Mouse (Mus musculus) adrenal gland, adult 2 months (tissue): ENCODE results near the gene Gm14862. TPM values are rescaled to one million over a fixed set of nuclear protein-coding genes. Genes with fewer than 3 reads are reported as not detected.
"Not testable (repeated sequence)": the region's sequence is repeated elsewhere in the genome, so short reads cannot be mapped to it uniquely, and the experiment has no call there.

Experiments used
- DNase-seq: peaks from one replicate; pipeline ENCODE4 v3.0.0; 2021
- long read RNA-seq: library from polyadenylated mRNA; stranded (forward); transcript quantifications from one replicate; pipeline ENCODE4 v2.0.0, GENCODE M21; 2021
- polyA plus RNA-seq: library from polyadenylated mRNA; depleted of rRNA; stranded (reverse); fragments of >200 nt; gene quantifications from 2 replicates; pipeline ENCODE4 v1.2.3, GENCODE M21; 2012; rRNA removed
- total RNA-seq, 2 experiments: library from RNA; stranded (reverse); gene quantifications; 2 replicates each; pipeline ENCODE4 v1.2.3; 2021

Gene Gm14862
- not detected for total RNA-seq
- polyA plus RNA-seq: not detected in 2 replicates
- long read RNA-seq: 0 reads

DNA sequence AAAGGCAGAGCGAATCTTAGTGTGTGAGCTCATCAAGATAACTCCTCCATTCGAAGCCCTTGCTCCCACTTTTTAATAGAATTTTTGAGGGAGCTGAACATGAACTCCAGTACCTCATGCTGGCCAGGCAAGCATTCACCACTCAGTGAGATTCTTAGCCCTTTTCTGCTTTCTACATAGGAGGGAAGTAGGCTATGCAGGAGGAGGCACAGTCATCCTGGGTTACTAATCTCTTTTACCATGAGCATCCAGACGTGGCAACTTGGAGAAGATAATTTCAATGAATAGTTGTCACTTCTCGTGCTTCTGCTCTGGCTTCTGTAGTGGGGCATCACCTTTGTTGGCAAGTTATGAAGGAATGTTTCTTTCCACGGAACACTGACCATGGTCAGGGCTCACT lies at the start of gene Gm14862:
Gene Gm14862, minus strand, starts transcription at position 134 of the 400 bp plus-strand sequence.
- no peak for DNase-seq

DNA sequence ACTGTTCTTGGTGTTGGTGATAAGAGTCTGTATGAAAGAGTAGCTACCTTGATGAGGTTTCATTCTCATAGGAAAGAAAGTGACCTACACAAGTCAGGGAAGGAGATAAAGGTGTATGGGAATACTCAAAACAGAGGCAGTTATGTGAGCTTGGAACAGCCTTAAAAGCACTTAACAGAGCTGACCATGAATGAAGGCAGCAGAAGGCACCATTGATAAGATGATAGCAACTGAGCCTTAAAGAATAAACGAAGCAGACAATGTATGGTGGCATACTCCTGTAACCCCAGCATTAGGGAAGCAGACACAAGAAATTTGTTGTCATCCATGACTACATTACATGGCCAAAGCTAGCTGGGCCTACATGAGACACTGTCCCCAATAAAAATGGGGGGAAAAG lies 46.8 kb upstream of the Gm14862 start:
- DNase-seq: no peak

DNA sequence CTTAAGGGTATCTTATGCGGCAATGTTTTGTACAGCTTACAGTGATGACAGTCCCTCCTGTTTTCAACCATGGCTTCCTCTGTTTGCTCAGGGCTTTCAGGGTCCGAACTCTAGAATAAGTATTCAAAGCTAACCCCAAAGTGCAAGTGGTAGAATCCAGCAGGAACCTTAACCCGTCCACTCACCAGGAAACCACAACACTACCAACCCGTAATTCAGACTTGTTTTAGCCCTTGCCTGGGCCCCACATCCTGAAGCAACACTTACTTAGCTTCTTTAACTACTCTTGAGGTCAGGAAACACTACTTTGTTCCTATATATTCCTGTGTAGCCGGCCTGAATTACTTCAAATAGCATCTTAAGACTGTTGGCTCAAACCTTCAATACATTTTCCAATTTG lies 46.1 kb upstream of the Gm14862 start:
- DNase-seq: no peak

DNA sequence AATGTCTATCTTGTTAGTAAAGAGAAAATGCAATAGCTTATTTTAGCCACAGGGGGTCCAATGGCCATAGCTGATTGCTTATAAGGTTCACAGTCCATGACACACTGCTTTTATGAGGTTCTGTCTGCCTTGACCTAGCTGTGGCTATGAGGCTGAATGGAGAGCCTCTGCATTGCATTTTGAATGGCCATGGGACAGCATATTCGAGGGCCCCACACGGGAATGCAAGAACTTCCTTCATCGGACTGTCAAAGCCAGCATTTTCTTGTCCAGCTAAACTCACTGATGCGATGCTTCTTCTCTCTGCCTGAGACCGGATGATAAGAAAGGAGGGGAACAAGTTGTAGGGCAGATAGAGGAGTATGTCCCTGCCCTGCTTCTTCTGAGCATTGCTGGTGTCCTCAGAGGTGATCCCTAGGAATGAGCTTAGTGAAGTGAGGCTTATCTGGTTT lies 41.7 kb upstream of the Gm14862 start:
- no peak for DNase-seq

DNA sequence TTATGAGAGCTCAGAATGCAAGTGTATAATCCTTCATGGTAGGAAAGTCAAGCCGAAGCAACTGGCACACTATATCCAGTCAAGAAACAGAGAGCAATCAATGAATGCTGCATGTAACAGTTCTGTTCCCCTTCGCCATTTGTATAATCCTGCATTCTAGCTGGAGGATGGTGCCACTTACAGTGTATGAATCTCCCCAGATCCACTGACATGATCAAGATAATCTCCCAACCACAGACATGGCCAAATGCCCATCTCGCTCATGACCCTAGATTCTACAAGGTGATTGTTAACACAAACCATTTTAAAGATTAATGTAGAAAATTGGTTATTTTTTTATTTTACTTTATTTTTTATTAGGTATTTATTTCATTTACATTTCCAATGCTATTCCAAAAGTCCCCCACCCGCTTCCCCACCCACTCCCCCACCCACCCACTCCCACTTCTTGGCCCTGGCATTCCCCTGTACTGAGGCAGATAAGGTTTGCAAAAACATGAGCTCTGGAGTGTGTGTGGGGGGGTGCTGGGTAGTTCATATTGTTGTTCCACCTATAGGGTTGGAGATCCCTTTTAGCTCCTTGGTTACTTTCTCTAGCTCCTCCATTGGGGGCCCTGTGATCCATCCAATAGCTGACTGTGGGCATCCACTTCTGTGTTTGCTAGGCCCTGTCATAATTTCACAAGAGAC lies 36.6 kb upstream of the Gm14862 start:
- DNase-seq: not testable (repeated sequence)

DNA sequence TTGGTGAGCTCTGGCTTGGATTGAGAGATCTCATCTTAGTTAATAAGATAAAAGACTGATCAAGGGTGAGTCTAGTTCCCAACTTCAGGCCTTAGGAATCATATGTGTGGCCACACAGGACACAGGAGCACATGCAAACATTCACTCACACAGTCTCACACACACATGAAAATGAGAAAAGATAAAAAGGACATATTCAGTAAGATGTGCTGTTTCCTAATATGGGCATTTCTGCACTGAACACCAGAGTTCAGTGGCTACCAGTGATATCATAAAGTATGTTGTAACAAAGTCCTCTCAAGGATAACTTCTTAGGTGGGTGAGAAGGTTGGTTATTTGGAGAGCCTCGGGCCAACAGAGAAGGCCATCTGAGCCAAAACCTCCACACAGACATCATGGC lies 26.8 kb upstream of the Gm14862 start, which contains the start of gene H2al1m:
Gene H2al1m, plus strand, starts transcription at position 301 of the 400 bp plus-strand sequence.
- DNase-seq: not testable (repeated sequence)

DNA sequence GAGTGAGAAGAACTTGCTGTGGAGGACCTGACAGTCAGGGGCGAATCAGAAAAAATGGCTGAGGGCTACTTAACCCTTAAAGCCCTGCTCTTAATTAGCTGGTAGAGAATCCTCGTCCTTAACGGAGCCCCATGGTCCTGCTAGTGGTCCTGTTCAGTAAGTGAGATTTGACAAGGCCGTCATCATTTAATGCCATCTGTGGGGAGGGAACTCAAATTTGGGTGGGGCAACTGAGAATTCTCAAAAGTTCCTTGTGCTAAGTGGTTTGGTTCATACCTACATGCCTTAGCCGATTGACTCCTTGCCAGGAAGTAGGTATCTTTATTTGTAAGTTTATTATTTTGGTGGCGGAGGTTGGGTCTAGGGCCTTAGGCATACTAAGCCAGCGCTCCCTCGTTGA lies 17.6 kb upstream of the Gm14862 start:
- no peak for DNase-seq

DNA sequence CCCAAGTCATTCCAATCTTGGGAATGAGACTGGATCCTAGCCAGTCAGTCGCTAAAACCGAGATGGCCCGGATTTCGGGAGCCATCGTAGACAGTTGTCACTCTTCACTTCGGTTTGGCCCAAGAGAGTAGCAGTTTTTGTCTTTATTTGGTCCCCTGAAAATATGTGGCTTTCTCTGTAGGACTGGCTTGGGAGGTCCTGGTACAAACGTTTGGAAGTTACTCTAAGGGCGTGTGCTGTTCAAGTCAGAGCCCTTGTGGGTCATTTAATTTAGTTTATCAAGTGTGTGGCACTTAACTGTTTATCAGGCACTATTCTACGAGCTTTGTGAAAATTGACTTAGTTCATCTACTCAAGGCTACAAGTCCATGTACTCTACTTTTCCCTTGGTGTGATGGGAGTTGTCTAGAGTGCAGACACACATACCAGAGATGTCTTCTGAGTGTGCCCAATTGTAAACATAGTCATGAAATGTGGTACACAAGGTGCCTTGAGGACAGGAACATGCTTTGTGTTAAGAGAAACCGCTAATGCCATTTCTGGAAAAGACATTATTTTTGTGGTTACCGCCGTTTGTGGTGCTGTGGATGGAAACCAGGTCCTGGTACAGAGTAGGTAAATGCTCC lies 16.8 kb upstream of the Gm14862 start:
- no peak for DNase-seq

DNA sequence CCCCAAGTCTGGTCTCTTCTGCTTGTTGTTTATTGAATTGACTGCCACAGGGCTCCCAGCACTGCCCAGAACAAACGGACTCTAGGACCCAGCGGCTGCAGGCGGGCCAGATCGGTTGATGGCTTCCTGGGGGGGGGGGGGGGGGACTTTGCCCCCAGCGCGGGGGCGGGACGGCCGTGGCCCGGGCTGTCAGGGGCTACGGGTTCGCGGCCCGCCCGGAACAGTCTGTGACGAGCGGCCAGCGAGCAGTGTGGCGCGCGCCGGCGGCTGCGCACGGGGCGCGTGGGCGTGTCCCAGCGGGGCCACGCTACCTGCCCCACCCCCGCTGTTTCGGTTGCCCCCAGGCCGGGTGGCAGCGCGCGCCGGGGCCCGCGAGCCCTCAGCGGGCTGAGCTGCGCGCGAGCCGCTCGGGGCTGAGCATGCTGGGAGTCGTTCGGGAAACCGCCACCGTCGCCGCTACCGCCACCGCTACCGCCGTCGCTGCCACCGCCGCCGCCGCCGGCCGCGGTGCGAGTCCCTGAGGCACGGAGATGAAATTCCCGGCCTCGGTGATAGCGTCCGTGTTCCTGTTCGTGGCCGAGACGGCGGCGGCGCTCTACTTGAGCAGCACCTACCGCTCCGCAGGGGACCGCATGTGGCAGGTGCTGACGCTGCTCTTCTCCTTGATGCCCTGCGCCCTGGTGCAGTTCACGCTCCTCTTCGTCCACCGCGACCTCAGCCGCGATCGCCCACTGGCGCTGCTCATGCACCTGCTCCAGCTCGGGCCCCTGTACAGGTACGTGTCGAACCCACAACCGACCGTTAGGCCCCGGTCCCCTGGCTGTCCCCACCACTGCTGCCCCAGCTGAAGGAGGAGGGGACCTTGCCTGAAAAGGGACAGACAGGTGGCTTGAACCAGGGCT lies 16.0 kb upstream of the Gm14862 start, which contains the start of gene Xk:
Gene Xk, plus strand, starts transcription at position 297 of the 902 bp plus-strand sequence.
- peak; percentile 71 for DNase-seq

DNA sequence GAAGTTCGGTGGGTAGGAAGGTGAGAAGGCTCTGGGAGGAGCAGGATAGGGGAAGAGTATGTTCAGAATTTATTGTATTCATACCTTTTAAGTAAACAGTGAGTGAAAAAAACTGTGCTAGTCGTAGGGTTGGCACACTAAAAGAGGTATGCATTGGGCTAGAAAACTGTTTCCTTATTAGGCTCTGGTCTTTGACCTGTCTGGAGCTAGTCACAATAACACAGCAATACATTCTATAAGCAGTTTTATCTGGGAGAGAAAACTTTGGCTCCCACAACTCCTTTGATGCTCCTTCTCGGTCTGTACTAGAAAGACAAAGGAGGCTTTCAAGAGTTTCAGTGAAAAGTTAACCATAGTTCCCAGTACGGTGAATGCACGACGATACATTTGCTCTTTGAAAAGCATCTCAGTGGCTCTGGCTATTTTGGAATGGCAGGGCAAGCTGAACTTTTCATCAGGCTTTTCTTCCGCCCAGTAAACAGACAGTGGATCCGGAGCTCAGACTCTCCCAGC lies 15.3 kb upstream of the Gm14862 start:
- no peak for DNase-seq

DNA sequence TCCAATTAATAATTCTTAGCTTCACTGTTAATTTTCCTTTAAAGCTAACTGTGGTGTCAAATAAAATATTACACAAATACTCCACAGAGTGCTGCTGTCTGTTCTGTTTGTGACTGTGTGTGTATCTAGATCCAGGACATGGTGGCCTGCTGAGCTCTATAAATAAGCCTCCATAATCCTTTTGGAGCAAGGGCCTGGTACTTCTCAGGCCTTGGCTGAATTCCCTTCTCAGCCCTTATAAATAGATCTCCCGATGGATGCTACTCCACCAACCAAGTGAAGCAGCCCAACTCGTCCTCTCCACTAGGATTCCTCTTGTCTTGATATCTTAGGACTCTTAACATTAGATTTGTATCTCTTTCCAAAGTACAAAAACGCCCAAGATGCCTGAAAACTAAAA lies 14.4 kb upstream of the Gm14862 start:
- DNase-seq: no peak

DNA sequence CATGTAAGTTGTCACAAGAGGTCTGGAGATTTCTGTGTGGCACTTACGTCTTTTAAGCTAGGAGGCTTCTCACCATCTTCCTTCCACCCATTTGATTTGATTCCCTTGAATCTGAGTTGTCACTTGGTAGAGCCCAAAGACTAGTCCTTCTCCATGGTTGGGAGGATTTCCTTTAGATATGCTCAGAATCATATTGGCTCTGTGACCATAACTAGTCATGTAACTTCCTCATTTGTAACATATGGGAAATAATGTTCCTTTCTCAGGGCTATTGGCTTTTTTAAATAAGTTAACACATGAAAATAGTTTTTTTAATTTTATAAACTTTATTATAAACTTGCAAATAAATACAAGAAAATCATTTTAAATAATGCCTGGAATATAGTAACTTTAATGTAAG lies 2.6 kb upstream of the Gm14862 start:
- DNase-seq: no peak

DNA sequence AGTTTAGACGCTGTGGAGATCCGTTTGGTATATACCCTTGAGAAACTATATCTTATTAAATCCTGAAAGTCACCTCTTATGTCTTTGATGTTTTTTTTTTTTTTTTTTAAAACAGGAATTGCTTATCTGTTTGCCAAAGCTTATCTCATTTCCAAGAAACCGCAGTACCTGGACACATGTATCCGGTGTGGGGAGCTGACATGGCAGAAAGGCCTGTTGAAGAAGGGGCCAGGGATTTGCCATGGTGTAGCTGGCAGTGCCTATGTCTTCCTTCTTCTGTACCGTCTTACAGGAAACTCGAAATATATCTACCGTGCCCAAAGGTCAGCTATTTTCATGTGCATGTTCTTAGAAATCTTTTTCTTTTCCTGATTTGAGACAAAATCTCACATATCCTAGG lies 1.1 kb upstream of the Gm14862 start:
- no peak for DNase-seq

DNA sequence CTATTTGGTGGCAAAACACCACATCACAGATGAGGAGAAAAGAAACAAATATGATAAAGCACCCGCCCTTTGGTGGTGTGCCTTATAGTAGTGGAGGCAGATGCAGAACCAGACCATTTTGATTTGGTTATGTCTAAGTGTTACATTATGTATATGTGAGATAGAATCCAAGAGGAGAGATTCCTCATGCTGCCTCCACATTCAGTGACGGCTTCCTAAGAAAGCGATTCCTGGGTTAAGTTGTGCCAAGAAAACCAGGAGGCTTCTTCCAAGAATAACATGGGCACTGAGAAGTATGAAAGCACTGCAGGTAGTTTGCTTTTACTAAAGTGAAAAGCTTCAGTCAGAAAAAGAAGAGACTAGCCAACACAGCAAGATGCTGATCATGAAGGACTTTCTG lies 1.8 kb downstream of the Gm14862 start:
- no peak for DNase-seq

DNA sequence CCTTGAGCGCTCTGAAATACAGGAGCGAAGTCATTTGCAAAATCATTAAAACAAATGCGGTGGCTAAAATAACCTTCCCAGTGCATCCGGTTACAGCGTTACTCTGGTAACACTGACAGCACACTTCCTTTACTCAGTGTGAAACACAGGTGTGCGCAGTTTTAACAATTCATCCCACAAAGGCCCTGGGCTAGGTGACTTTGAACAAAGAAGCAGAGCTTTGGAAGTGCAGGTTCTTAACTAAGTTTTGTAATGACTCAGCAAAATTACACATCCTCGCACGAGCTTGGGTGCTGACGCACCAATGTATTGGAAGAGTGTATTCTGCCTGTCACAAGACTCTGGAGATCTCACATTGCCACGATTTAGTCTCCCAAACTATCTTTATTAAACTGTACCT lies 2.7 kb downstream of the Gm14862 start:
- no peak for DNase-seq

DNA sequence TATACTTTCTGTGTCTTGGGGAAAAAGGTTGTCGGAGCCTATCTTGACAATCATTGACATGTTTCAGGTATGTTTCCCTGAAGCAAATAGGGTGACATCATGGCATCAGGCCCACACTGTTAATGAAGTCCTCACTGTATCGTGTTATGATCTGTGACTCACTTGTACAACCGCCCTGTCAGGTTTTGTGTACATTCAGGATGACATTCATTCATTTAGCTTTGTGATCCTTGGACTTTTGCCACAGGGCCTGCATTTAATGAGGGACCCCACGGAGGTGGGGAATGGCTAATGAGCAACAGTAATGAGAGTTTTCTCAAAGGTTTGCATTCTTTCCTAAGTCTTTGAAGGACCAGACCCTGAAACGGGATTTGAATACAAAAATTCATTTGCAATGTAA lies 7.8 kb downstream of the Gm14862 start:
- no peak for DNase-seq

DNA sequence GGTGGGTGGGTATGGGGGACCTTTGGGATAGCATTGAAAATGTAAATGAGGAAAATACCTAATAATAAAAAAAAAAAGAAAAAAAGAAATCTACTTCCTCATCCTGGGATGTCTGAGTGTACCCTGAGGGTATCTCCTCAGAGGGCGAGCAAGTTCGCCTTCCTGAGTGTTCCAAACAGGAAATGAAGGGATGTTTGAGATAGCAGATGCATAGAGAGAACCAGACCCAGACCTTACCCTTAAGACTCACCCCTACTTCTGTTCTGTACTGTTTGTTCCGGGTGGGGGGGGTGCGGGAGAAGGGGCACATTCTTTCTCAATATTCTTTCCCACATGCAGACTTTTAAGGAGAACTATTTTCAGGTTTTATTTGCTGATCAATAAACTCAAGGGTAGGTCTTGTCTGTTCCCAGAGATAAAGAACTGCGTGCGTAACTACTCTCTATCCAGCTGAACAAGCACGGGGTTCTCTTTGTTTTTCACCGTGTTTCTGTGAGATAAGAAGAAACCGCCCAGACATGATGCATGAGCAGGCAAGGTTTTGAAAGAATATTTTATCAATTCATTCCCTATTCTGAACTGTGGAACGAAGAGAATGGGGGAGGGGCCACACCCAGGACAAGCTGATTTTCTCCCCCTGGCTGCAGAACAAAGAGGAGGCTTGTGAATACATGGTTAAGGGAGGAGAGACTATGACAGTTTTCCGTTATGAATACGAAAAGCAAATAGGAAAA lies 11.9 kb downstream of the Gm14862 start:
- no peak for DNase-seq

DNA sequence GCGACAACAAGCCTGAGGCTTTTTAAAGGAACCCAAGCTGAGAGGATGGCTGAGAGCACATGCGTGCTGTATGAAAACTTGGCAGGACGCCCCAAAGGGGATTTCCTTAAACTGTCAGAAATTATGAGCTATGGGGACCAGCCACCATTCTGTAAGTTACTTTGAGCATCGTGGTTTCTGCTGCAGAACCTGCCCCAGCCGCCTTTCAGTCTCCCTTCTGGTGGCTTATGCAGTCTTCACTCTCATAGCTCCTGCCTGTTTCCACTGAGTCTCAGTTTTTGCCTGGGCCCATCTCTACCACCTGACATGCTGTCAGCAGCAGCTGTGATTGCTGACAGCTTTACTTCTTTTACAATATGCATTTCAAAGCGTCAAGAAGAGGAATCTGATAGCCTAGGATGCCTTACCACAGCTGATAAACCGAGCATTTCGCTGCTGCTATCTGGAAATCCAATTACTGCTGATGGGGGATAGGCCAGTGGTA lies 13.3 kb downstream of the Gm14862 start:
- DNase-seq: peak; percentile 4

DNA sequence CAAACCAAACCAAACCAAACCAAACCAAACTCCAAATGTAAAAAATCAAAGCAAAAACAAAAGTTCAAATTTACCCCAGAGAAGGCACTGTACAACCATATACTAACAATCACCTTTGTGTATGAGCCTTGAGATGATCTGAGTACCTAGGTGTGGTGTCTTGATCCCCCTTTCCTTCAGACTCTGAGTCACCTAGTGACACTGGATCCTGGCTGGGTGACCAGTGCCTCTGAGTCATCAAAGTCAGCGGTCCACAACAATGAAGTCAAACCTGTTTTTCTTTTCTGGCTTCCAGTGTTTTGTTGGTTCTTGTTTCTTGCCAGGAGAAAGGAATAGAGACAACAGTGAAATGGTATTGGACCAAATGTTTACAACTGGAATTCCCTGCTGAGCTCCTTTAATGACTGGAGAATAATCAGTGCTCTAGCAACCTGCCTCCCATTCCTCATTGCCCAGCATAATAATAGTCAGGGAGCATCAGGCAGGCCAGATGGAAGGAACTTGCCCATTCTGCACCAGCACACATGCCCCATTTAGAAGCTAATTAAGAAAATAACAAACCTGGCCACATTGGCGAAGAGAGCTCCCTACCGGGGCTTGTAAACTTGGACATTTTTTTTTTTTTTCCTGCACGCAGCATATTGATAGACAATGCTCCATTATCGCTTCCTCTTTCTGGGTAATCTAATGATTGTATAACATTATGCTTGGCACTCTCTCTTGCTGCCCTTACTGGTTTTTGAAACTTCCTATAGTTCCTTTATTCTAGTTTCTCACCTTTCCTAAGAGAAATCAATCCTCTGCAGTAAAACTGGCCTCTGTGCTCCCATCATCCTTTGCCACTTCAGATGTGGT lies 15.7 kb downstream of the Gm14862 start:
- peak; percentile 10 for DNase-seq

DNA sequence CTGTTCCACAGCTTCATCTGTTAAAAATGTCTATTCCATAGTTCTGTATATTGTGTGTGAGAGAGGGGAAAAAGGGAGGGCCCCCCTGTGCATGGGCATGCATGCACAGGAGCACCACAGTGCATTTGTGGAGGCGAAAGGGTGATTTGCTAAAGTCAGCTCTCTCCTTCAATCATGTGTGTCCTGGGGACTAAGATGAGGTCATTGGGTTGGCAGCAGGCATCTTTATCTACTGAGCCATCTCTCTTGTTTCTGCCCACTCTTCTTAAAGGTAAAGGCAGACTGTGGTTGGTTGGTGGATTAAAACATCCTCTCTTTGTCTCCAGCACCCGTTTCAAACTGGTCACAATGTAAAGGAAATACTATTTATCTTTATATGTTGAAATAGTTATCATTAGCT lies 29.6 kb downstream of the Gm14862 start:
- DNase-seq: no peak
